Mouse (Mus musculus): ENCODE measurements around the gene Olfr1315-ps1. TPM values are rescaled to one million over a fixed set of nuclear protein-coding genes. Genes with fewer than 3 reads are reported as not detected.

The Olfr1315-ps1 gene
- total RNA-seq (2017), result not detected in 2 replicates

DNA sequence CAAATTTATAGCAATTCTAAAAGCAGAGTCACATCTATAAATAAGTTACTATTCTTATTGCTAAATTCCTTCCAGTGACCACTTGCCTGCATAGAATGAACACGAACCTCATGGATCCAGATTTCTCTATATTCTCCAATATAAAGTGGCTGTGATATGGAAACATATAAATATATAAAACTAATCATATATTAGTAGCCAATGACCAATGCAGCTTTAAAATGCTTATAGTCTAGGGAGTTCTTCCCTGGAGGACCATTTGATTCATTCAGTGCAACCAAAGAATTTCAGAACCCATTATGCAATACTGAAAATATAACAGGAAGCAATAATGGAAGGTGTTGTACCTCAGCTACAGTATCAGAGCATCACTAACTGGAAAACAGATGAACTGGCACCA lies at the start of gene Olfr1315-ps1:
Gene Olfr1315-ps1, minus strand, starts transcription at position 101 of the 400 bp plus-strand sequence.
- no peak for ATAC-seq (replicated peaks; ENCODE audit: low read depth, poor library complexity, severe bottlenecking)

DNA sequence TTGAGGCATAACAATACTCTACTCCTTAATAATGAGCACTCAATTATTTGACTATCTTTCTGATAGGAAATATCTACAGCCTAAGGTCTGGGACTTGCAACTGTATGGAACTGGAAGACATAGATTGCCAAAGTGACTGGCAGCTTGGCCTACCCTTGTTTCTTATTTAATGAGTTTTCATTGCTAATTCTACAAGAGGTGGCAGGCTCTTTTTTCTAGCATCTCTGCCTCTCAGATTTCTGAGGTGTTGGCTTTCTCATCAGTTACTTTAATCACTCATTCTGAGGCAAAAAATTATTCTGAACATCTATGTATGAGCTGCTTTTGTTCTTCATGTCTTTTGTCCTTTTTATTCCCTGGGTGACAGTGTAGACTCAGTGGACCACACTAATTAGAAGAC lies 38.7 kb upstream of the Olfr1315-ps1 start, which contains the start of gene Olfr1318:
Gene Olfr1318, plus strand, starts transcription at position 301 of the 400 bp plus-strand sequence.
- ATAC-seq (replicated peaks; ENCODE audit: low read depth, poor library complexity, severe bottlenecking), result no peak

DNA sequence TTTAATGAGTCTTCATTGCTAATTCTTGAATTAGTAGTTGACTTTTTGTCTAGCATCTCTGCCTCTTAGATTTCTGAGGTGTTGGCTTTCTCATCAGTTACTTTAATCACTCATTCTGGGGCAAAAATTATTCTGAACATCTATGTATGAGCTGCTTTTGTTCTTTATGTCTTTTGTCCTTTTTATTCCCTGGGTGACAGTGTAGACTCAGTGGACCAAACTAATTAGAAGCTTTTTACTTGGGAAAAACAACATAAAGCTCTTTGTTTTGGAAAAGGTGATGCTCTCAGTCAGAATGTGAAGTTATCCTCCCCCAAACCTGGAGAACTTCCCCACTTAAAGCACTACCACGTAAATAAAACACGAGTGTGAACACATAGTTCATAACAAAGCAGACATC lies 24.8 kb upstream of the Olfr1315-ps1 start, which contains the start of gene Olfr1317:
Gene Olfr1317, plus strand, starts transcription at position 301 of the 400 bp plus-strand sequence.
- ATAC-seq (replicated peaks; ENCODE audit: low read depth, poor library complexity, severe bottlenecking), result no peak

DNA sequence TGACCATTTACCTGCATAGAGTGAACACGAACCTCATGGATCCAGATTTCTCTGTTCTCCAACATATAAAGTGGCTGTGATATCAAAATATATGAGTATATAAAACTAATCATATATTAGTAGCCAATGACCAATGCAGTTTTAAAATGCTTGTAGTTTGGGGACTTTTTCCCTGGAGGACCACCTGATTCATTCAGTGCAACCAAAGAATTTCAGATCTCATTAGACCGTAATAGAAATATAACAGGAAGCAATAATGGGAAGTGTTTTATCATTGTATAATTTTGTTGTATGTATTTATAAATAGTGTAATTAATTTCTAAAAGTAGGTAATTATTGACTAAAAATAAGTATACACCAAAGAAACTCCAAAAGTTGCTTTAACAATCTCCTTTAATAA lies 19.6 kb upstream of the Olfr1315-ps1 start, which contains the start of gene Olfr1316:
Gene Olfr1316, minus strand, starts transcription at position 101 of the 400 bp plus-strand sequence.
- no peak for ATAC-seq (replicated peaks; ENCODE audit: low read depth, poor library complexity, severe bottlenecking)

DNA sequence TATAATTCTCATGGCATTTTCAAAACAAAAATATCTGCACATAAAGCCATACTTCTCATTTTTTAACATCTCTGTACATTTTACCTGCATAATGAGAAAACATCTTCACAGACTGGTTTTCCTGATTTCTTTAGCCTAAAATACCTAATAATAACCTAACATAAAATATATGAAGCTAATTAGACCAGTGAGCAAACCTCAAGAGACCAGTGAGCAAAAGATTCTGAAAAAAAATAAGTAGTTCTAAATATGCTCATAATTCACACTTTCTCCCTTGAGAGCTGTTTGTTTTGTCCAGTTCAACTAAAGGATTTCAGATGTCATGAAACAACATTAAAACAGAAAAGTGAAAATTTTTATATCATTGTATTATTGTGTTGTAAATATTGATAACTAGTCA lies 18.6 kb downstream of the Olfr1315-ps1 start, which contains the start of gene Olfr1314:
Gene Olfr1314, minus strand, starts transcription at position 101 of the 400 bp plus-strand sequence.
- no peak for ATAC-seq (replicated peaks; ENCODE audit: low read depth, poor library complexity, severe bottlenecking)

DNA sequence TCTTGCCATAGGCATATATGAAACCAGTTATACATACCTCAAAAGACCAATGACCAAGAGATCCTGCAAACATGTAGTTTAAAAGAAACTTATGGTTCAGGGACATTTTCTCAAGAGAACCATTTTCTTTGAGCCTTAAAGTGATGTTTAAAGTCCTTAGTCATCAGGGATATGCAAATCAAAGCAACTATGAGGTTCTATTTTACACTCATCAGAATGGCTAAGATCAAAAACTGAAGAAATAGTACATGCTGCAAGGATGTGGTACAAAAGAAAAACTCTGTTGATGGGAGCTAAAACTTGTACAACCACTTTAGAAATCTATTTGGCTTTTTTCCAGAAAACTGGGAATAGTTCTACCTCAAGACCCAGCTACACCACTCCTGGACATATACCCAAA lies 37.5 kb downstream of the Olfr1315-ps1 start, which contains the start of gene Olfr1313:
Gene Olfr1313, minus strand, starts transcription at position 101 of the 400 bp plus-strand sequence.
- no peak for ATAC-seq (replicated peaks; ENCODE audit: low read depth, poor library complexity, severe bottlenecking)

Other genes starting within 250 kb of the Olfr1315-ps1 start
- not detected in 2 replicates for gene Olfr1305, start 238.3 kb downstream of the Olfr1315-ps1 start, total RNA-seq (2017)
- not detected in 2 replicates for gene Olfr1306, start 199.2 kb downstream of the Olfr1315-ps1 start, total RNA-seq (2017)
- 0.05 TPM in 1 of 2 replicates, not detected in the other for gene Olfr1307, start 166.0 kb downstream of the Olfr1315-ps1 start, total RNA-seq (2017)
- gene Olfr1308, start 150.5 kb downstream of the Olfr1315-ps1 start, total RNA-seq (2017), result not detected in 2 replicates
- gene Olfr1309, start 125.2 kb downstream of the Olfr1315-ps1 start, total RNA-seq (2017), result not detected in 2 replicates
- gene Olfr1310, start 102.7 kb downstream of the Olfr1315-ps1 start, total RNA-seq (2017), result not detected in 2 replicates
- not detected in 2 replicates for gene Olfr1311, start 91.0 kb downstream of the Olfr1315-ps1 start, total RNA-seq (2017)
- gene Olfr1312, start 65.2 kb downstream of the Olfr1315-ps1 start, total RNA-seq (2017), result not detected in 2 replicates
- not detected in 2 replicates for gene Olfr1313, start 37.6 kb downstream of the Olfr1315-ps1 start, total RNA-seq (2017)
- gene Olfr1314, start 18.7 kb downstream of the Olfr1315-ps1 start, total RNA-seq (2017), result not detected in 2 replicates
- gene Olfr1316, start 19.5 kb upstream of the Olfr1315-ps1 start, total RNA-seq (2017), result not detected in 2 replicates
- gene Olfr1317, start 24.9 kb upstream of the Olfr1315-ps1 start, total RNA-seq (2017), result not detected in 2 replicates
- gene Olfr1318, start 38.8 kb upstream of the Olfr1315-ps1 start, total RNA-seq (2017), result not detected in 2 replicates
- gene Lpcat4, start 124.0 kb upstream of the Olfr1315-ps1 start, total RNA-seq (2017), result 3.1 and 13.2 TPM in 2 replicates
- gene Nutm1, start 143.9 kb upstream of the Olfr1315-ps1 start, total RNA-seq (2017), result not detected in 2 replicates
- gene Nop10, start 146.5 kb upstream of the Olfr1315-ps1 start, total RNA-seq (2017), result 132 and 136 TPM in 2 replicates
- gene Slc12a6, start 150.4 kb upstream of the Olfr1315-ps1 start, total RNA-seq (2017), result 68.2 and 85.0 TPM in 2 replicates
- gene Gm21985, start 150.9 kb upstream of the Olfr1315-ps1 start, total RNA-seq (2017), result not detected in 2 replicates